Mouse (Mus musculus): ENCODE results near the gene Clpb. TPM values are rescaled to one million over a fixed set of nuclear protein-coding genes. Genes with fewer than 3 reads are reported as not detected.

The Clpb gene
- polyA plus RNA-seq, 1 experiment from 2014 or later = 51.4 TPM

DNA sequence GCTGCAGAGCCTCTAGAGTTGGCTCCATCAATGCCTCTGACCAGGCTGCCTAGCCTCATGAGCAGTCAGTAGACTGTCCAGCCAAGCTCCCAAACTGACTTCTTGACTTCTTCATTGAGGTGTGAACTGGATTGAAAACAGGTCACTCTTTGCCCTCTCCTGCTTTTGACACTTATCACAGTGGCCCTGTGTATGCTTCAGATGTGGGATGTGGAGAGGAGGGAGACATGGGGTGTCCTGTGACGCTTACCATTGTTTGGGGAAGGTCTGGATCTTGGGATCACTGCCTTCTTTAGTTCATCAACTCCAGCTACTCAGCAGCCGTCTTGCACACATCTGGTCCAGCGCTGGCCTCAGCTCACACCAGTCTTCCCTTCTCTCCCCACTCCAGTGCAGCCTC lies 36.9 kb downstream of the Clpb start:
- H3K4me3 ChIP-seq (replicated peaks) = no peak overlapping the region
- H3K4me2 ChIP-seq (replicated peaks) = no peak overlapping the region
- H3K27me3 ChIP-seq (replicated peaks) = no peaks in the 10 kb centered on the region
- no peaks in the 10 kb centered on the region for H3K9me3 ChIP-seq
- ATAC-seq = no peak
- no peak overlapping the region for H3K27ac ChIP-seq
- no peaks in the 10 kb centered on the region for H3K36me3 ChIP-seq
- WGBS = 65% methylated on average over 3 of the region's 3 CpGs
- no peaks in the 10 kb centered on the region for H3K4me1 ChIP-seq (replicated peaks)
- H3K9ac ChIP-seq = no peak overlapping the region

GRCm38 (mm10) chr7:101702706-101703105 lies 39.3 kb downstream of the Clpb start:
- H3K9me3 ChIP-seq = no peaks in the 10 kb centered on the region
- WGBS = 74% methylated on average over 5 of the region's 5 CpGs
- ATAC-seq = no peak
- H3K4me3 ChIP-seq (replicated peaks) = no peak overlapping the region
- H3K9ac ChIP-seq = no peak overlapping the region
- no peaks in the 10 kb centered on the region for H3K4me1 ChIP-seq (replicated peaks)
- no peak overlapping the region for H3K4me2 ChIP-seq (replicated peaks)
- no peak overlapping the region for H3K27ac ChIP-seq
- no peaks in the 10 kb centered on the region for H3K27me3 ChIP-seq (replicated peaks)
- H3K36me3 ChIP-seq = no peaks in the 10 kb centered on the region

DNA sequence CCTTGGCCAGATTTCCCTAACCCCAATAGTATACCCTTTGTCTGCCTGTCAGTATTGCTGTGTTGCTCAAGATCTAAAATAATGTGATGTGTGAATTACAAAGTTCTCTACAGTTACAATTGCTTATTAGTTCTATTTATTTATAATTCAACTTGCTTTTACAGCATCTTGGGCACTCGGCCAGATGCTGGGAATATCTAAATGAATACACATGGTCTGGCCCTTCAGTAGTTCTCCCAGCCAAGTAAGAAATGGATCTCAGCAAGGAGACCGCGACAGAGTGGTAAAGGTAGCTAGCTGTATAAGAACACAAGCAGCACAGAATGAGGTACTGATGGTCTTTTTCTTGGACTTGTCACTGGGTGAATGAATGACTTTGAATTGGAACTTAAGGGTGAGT lies 46.2 kb downstream of the Clpb start:
- 84% methylated on average over 3 of the region's 3 CpGs for WGBS
- Histone ChIP-seq H3K4me3 (replicated peaks) (no peak overlapping the region), H3K4me1 (replicated peaks) (no peaks in the 10 kb centered on the region), H3K27me3 (replicated peaks) (no peaks in the 10 kb centered on the region), H3K36me3 (no peaks in the 10 kb centered on the region), H3K4me2 (replicated peaks) (no peak overlapping the region), H3K27ac (no peak overlapping the region), H3K9ac (no peak overlapping the region), H3K9me3 (no peaks in the 10 kb centered on the region)
- no peak for ATAC-seq

GRCm38 (mm10) chr7:101710236-101710635 lies 46.8 kb downstream of the Clpb start:
- H3K4me3 ChIP-seq (replicated peaks) = no peak overlapping the region
- H3K4me1 ChIP-seq (replicated peaks) = no peaks in the 10 kb centered on the region
- no peak overlapping the region for H3K9ac ChIP-seq
- H3K4me2 ChIP-seq (replicated peaks) = no peak overlapping the region
- H3K9me3 ChIP-seq = no peaks in the 10 kb centered on the region
- H3K36me3 ChIP-seq = no peaks in the 10 kb centered on the region
- no peak for ATAC-seq
- no peaks in the 10 kb centered on the region for H3K27me3 ChIP-seq (replicated peaks)
- no peak overlapping the region for H3K27ac ChIP-seq
- 91% methylated on average over 5 of the region's 5 CpGs for WGBS

DNA sequence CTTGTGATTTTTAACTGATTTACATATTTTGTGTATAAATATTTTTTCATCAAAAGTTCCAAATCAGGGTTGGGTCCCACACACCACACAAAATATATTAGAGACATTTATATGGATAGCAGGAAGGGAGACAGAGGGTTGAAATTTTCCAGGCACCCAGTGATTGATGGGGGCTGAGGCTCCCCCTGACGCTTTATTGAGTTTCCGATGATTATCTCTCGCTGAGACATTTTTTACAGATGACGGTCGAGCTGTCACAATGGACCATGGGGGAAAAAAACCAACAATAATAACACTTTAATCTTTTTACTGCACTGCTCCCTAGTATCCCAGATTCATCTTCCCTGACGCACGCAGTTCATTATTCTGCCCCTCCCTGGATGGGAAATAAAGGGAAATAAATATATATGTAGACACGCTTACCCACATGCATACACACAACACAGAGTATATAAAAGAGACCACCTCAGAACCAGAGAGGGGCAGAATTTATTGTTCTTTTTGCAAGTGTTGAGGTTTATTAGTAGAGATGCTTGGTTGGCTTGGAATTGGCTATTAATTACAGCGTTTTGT lies 50.5 kb downstream of the Clpb start:
- no peak overlapping the region for H3K4me2 ChIP-seq (replicated peaks)
- H3K4me1 ChIP-seq (replicated peaks) = no peaks in the 10 kb centered on the region
- H3K36me3 ChIP-seq = no peaks in the 10 kb centered on the region
- no peak overlapping the region for H3K27ac ChIP-seq
- ATAC-seq = peak; percentile 34; the same call in 1 of the 2 replicates
- no peaks in the 10 kb centered on the region for H3K27me3 ChIP-seq (replicated peaks)
- H3K9me3 ChIP-seq = no peaks in the 10 kb centered on the region
- WGBS = 48% methylated on average over 9 of the region's 9 CpGs
- H3K9ac ChIP-seq = no peak overlapping the region
- no peak overlapping the region for H3K4me3 ChIP-seq (replicated peaks)

GRCm38 (mm10) chr7:101715041-101715551 lies 51.7 kb downstream of the Clpb start:
- Histone ChIP-seq H3K4me1 (replicated peaks) (no peaks in the 10 kb centered on the region), H3K4me3 (replicated peaks) (no peak overlapping the region), H3K27me3 (replicated peaks) (no peaks in the 10 kb centered on the region), H3K9ac (no peak overlapping the region), H3K4me2 (replicated peaks) (no peak overlapping the region), H3K36me3 (no peaks in the 10 kb centered on the region), H3K9me3 (no peaks in the 10 kb centered on the region), H3K27ac (no peak overlapping the region)
- ATAC-seq = no peak
- WGBS = 52% methylated on average over 5 of the region's 5 CpGs

GRCm38 (mm10) chr7:101720356-101720755 lies 56.9 kb downstream of the Clpb start:
- H3K4me2 ChIP-seq (replicated peaks) = no peak overlapping the region
- no peak for ATAC-seq
- H3K4me3 ChIP-seq (replicated peaks) = no peak overlapping the region
- H3K36me3 ChIP-seq = no peaks in the 10 kb centered on the region
- no peaks in the 10 kb centered on the region for H3K27me3 ChIP-seq (replicated peaks)
- no peak overlapping the region for H3K27ac ChIP-seq
- whole genome bisulfite sequencing = 72% methylated on average over 3 of the region's 3 CpGs
- H3K9me3 ChIP-seq = no peaks in the 10 kb centered on the region
- no peak overlapping the region for H3K9ac ChIP-seq
- no peaks in the 10 kb centered on the region for H3K4me1 ChIP-seq (replicated peaks)

DNA sequence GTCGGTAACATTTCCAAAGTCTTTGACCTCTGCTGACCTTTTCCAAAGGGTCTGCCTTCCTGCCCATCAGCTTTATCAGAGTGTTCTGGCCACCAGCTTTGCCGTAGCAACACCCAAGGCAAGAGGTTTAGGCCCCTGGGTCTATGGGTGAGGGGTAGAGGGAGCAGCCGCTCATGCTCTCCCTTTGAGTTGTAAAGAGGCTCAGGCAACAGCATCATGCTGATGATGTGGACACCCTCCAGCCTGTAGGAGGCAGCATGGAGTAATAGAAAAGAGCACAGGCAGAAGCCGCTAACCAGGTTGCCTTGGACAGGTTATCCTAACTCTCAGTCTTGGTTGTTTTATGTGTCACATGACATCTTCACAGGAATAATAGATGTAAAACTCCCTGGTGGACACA lies 61.6 kb downstream of the Clpb start:
- H3K9ac ChIP-seq = no peak overlapping the region
- ATAC-seq = no peak

DNA sequence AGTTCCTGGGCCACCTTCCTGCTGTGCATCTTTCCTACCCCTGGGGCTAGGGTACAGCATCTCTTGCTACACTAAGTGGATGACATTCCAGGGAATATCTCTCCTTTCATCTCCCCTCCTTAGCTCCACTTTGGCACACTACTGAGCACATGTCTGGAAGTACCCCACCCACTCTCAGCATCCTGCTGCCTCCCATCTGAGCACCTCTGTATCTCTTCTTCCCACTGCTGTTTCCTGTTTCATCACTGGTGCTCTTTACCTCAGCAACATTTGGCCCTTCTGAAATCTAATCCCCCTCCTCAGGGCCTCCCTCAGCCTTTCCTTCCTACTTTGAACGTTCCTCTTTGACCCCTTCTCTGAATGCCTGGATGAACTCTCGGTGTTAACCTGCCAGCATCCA lies 63.5 kb downstream of the Clpb start:
- ATAC-seq = no peak
- Histone ChIP-seq H3K27me3 (replicated peaks) (no peaks in the 10 kb centered on the region), H3K4me2 (replicated peaks) (no peak overlapping the region), H3K4me1 (replicated peaks) (no peaks in the 10 kb centered on the region), H3K36me3 (no peaks in the 10 kb centered on the region), H3K27ac (no peak overlapping the region), H3K4me3 (replicated peaks) (no peak overlapping the region), H3K9me3 (no peaks in the 10 kb centered on the region), H3K9ac (no peak overlapping the region)
- WGBS = 37% methylated on average over 2 of the region's 2 CpGs

More for the DNA sequence above, 61.6 kb downstream of the Clpb start:
- H3K4me1 ChIP-seq (replicated peaks) = no peaks in the 10 kb centered on the region
- H3K27me3 ChIP-seq (replicated peaks) = no peaks in the 10 kb centered on the region
- no peaks in the 10 kb centered on the region for H3K36me3 ChIP-seq
- H3K9me3 ChIP-seq = no peaks in the 10 kb centered on the region
- H3K4me2 ChIP-seq (replicated peaks) = no peak overlapping the region
- 67% methylated on average over 4 of the region's 4 CpGs for WGBS
- H3K4me3 ChIP-seq (replicated peaks) = no peak overlapping the region
- H3K27ac ChIP-seq = no peak overlapping the region

GRCm38 (mm10) chr7:101732096-101732495 lies 68.7 kb downstream of the Clpb start:
- Histone ChIP-seq H3K9me3 (no peaks in the 10 kb centered on the region), H3K27ac (no peak overlapping the region), H3K27me3 (replicated peaks) (no peaks in the 10 kb centered on the region), H3K4me1 (replicated peaks) (no peaks in the 10 kb centered on the region), H3K9ac (no peak overlapping the region), H3K4me2 (replicated peaks) (no peak overlapping the region), H3K36me3 (no peaks in the 10 kb centered on the region), H3K4me3 (replicated peaks) (no peak overlapping the region)
- ATAC-seq = no peak
- 78% methylated on average over 1 of the region's 1 CpGs for WGBS

DNA sequence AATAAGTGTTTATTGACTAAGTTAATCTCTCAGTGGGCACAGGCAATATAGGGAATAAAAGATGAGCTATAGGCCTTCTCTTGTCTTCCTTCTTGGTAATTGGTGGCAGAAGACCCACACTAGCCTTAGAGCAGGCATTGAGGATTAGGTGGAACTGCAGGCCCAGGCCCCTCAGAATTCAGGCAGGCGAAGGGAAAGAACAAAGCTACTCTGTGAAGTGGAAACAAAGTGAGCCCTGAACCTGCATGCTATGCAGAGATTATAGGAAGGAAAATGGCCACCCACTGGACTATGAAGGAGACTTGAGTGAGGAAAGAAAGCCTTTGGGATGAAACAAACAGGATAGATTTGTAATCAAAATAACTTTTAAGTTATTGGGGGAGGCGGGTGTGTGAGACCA lies 69.6 kb downstream of the Clpb start:
- Histone ChIP-seq H3K4me2 (replicated peaks) (no peak overlapping the region), H3K27me3 (replicated peaks) (no peaks in the 10 kb centered on the region), H3K4me1 (replicated peaks) (no peaks in the 10 kb centered on the region), H3K9ac (no peak overlapping the region), H3K9me3 (no peaks in the 10 kb centered on the region), H3K36me3 (no peaks in the 10 kb centered on the region), H3K4me3 (replicated peaks) (no peak overlapping the region), H3K27ac (no peak overlapping the region)
- 87% methylated on average over 2 of the region's 2 CpGs for WGBS
- no peak for ATAC-seq

DNA sequence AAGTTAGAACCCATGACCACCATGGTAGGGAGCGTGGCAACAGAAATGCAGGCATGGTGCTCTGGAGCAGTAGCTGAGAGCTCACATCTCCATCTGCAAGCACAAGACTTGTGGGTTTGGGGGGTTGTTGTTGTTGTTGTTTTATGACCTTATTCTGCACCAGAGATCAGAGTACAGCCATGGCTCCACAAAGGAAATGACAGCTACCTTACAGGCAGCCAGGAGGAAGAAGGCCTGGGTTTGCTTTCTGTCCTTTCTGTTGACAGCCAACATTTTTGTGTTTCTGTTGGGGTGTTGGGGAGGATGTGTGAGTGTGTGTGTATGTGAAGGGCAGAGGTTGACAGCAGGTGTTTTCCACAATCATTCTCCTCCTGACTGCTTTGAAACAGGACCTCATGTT lies 71.9 kb downstream of the Clpb start:
- WGBS = 92% methylated on average over 1 of the region's 1 CpGs
- no peak for ATAC-seq
- Histone ChIP-seq H3K27me3 (replicated peaks) (no peaks in the 10 kb centered on the region), H3K27ac (no peak overlapping the region), H3K9me3 (no peaks in the 10 kb centered on the region), H3K4me3 (replicated peaks) (no peak overlapping the region), H3K9ac (no peak overlapping the region), H3K4me2 (replicated peaks) (no peak overlapping the region), H3K4me1 (replicated peaks) (no peaks in the 10 kb centered on the region), H3K36me3 (no peaks in the 10 kb centered on the region)

DNA sequence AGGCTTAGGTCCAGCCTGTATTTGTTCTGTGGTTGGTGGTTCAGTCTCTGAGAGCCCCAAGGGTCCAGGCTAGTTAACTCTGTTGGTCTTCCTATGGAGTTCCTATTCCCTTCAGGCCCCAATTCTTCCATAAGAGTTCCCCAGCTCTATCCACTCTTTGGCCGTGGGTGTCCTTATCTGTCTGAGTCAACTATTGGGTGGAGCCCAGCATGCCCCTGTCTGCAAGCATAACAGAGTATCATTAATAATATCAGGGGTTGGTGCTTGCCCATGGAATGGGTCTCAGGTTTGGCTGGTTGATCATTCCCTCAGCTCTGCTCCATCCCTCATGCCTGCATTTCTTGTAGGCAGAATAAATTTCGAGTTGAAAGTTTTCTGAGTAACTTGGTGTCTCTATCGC lies 74.3 kb downstream of the Clpb start:
- no peak overlapping the region for H3K27ac ChIP-seq
- H3K9ac ChIP-seq = no peak overlapping the region
- 66% methylated on average over 3 of the region's 3 CpGs for WGBS
- no peak overlapping the region for H3K4me2 ChIP-seq (replicated peaks)
- no peaks in the 10 kb centered on the region for H3K36me3 ChIP-seq
- H3K4me1 ChIP-seq (replicated peaks) = no peaks in the 10 kb centered on the region
- no peak overlapping the region for H3K4me3 ChIP-seq (replicated peaks)
- H3K9me3 ChIP-seq = no peaks in the 10 kb centered on the region
- ATAC-seq = no peak
- H3K27me3 ChIP-seq (replicated peaks) = no peaks in the 10 kb centered on the region

All from intestine, embryonic 15.5 days (tissue).